Mouse (Mus musculus) neural tube, embryonic 13.5 days (tissue): ENCODE measurements at regions not wholly inside any gene's neighbourhood (a gene's known extent, or its start where the extent isn't known, plus 50 kb on each side); places are given as distances from the start of the nearest gene placed in this dataset.

Source experiments
- ATAC-seq: fragments of 200-750 bp; cut with Nextera tagmentation; 2 replicates; pipeline ENCODE4 v1.8.0; 2017; ENCODE audit warnings: low read depth, mild to moderate bottlenecking, moderate TSS enrichment, moderate library complexity
- H3K27ac ChIP-seq: fragments of 300-500 bp; sonication (generic); replicated peaks from 2 replicates; pipeline ENCODE4 v1.5.1; 2015; ENCODE audit warnings: moderate library complexity, mild to moderate bottlenecking, inconsistent platforms
- H3K27me3 ChIP-seq: fragments of 300-500 bp; sonication (generic); 2 replicates; pipeline ENCODE4 v1.6.1; 2015; ENCODE audit warnings: mild to moderate bottlenecking, inconsistent platforms
- H3K36me3 ChIP-seq: fragments of 300-500 bp; sonication (generic); 2 replicates; pipeline ENCODE4 v1.6.1; 2015; ENCODE audit warnings: mild to moderate bottlenecking, inconsistent platforms
- H3K4me1 ChIP-seq: fragments of 300-500 bp; sonication (generic); replicated peaks from 2 replicates; pipeline ENCODE4 v1.6.1; 2015; ENCODE audit warnings: inconsistent platforms
- H3K4me2 ChIP-seq: fragments of 300-500 bp; sonication (generic); 2 replicates; pipeline ENCODE4 v1.6.1; 2015; ENCODE audit warnings: inconsistent platforms, mild to moderate bottlenecking, moderate library complexity
- H3K4me3 ChIP-seq: fragments of 300-500 bp; sonication (generic); 2 replicates; pipeline ENCODE4 v1.5.1; 2015; ENCODE audit warnings: mild to moderate bottlenecking, inconsistent platforms
- H3K9ac ChIP-seq: fragments of 300-500 bp; sonication (generic); 2 replicates; pipeline ENCODE4 v1.6.1; 2015; ENCODE audit warnings: moderate library complexity, mild to moderate bottlenecking, inconsistent platforms
- H3K9me3 ChIP-seq: fragments of 300-500 bp; sonication (generic); 2 replicates; pipeline ENCODE4 v1.6.1; 2016; ENCODE audit warnings: inconsistent platforms
- WGBS: fragments of 180-500 bp; shearing (Covaris S2); methylation state at CpG from one replicate; pipeline ENCODE4 v1.1.7; 2015; 5-methylcytosine and 5-hydroxymethylcytosine counted together

DNA sequence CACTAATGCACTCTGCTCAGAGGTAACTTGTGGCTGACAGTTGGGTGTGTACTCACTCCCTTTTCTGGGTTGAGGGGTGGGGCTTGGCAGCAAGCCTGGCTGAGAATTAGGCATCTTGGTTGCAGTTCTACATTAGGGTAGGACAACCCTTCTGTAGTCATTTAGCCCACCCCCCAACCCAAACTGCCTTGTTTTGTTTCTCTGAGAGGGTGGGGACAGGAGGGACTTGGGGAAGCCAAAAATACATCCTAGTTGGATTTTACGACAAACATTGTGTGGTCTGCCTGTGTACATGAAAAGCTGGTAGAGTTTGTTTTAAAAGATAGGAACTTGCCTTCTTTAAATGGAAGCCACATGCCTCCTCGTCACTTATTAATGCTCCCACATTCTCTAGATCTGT is 146.8 kb upstream of the Gdnf start:
- no peak overlapping the region for H3K4me3 ChIP-seq
- no peaks in the 10 kb centered on the region for H3K4me1 ChIP-seq
- WGBS: 93% methylated on average over 2 of the region's 2 CpGs
- no peaks in the 10 kb centered on the region for H3K27me3 ChIP-seq
- ATAC-seq: no peak
- no peak overlapping the region for H3K9ac ChIP-seq
- H3K4me2 ChIP-seq: no peak overlapping the region
- no peaks in the 10 kb centered on the region for H3K9me3 ChIP-seq
- no peak overlapping the region for H3K27ac ChIP-seq
- H3K36me3 ChIP-seq: no peaks in the 10 kb centered on the region

- Histone ChIP-seq H3K4me3 (no peak overlapping the region), H3K9ac (no peak overlapping the region), H3K36me3 (no peaks in the 10 kb centered on the region), H3K9me3 (no peaks in the 10 kb centered on the region), H3K4me1 (no peaks in the 10 kb centered on the region), H3K27me3 (no peaks in the 10 kb centered on the region), H3K27ac (no peak overlapping the region), H3K4me2 (no peak overlapping the region)
- no peak for ATAC-seq
- 84% methylated on average over 8 of the region's 8 CpGs for WGBS
Observed at GRCm38 (mm10) chr15:7669631-7670030, 141.0 kb upstream of the Gdnf start.

GRCm38 (mm10) chr15:7676970-7677369 is 133.7 kb upstream of the Gdnf start:
- H3K4me2 ChIP-seq: no peak overlapping the region
- no peaks in the 10 kb centered on the region for H3K4me1 ChIP-seq
- H3K36me3 ChIP-seq: no peaks in the 10 kb centered on the region
- no peak overlapping the region for H3K4me3 ChIP-seq
- ATAC-seq: no peak
- 77% methylated on average over 1 of the region's 1 CpGs for WGBS
- H3K9ac ChIP-seq: no peak overlapping the region
- no peaks in the 10 kb centered on the region for H3K27me3 ChIP-seq
- no peak overlapping the region for H3K27ac ChIP-seq
- H3K9me3 ChIP-seq: no peaks in the 10 kb centered on the region

DNA sequence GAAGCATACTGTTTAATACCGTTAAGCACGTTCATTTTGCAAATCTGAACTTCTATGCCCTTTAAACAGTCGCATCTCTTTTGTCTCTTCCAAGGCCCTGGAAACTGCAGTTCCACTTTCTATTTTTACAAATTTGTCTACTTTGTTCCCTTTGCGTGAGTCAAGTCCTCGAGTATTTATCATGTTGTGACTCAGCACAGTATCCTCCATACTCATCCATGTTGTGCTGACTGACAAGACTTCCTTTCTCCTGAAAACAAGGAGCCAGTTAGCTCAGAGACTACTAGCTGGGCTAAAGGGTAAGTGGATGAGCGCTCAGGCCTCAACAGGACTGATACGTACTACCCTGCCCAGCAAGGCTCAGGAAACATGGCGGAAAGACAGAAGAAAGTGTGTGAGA is 131.9 kb upstream of the Gdnf start:
- Histone ChIP-seq H3K4me2 (no peak overlapping the region), H3K36me3 (no peaks in the 10 kb centered on the region), H3K9me3 (no peaks in the 10 kb centered on the region), H3K4me1 (no peaks in the 10 kb centered on the region), H3K27ac (no peak overlapping the region), H3K27me3 (no peaks in the 10 kb centered on the region), H3K4me3 (no peak overlapping the region), H3K9ac (no peak overlapping the region)
- ATAC-seq: no peak
- WGBS: 94% methylated on average over 8 of the region's 8 CpGs

GRCm38 (mm10) chr15:7681011-7681410 is 129.6 kb upstream of the Gdnf start:
- no peaks in the 10 kb centered on the region for H3K4me1 ChIP-seq
- H3K4me3 ChIP-seq: no peak overlapping the region
- WGBS: 76% methylated on average over 4 of the region's 4 CpGs
- ATAC-seq: no peak
- no peak overlapping the region for H3K4me2 ChIP-seq
- H3K9ac ChIP-seq: no peak overlapping the region
- no peaks in the 10 kb centered on the region for H3K36me3 ChIP-seq
- H3K27ac ChIP-seq: no peak overlapping the region
- H3K27me3 ChIP-seq: no peaks in the 10 kb centered on the region
- H3K9me3 ChIP-seq: no peaks in the 10 kb centered on the region

GRCm38 (mm10) chr15:7683235-7683974 is 127.2 kb upstream of the Gdnf start:
- H3K9ac ChIP-seq: no peak overlapping the region
- H3K4me1 ChIP-seq: no peaks in the 10 kb centered on the region
- ATAC-seq: no peak
- H3K9me3 ChIP-seq: no peaks in the 10 kb centered on the region
- 77% methylated on average over 8 of the region's 8 CpGs for WGBS
- no peaks in the 10 kb centered on the region for H3K27me3 ChIP-seq
- H3K27ac ChIP-seq: no peak overlapping the region
- no peak overlapping the region for H3K4me2 ChIP-seq
- H3K4me3 ChIP-seq: no peak overlapping the region
- no peaks in the 10 kb centered on the region for H3K36me3 ChIP-seq

DNA sequence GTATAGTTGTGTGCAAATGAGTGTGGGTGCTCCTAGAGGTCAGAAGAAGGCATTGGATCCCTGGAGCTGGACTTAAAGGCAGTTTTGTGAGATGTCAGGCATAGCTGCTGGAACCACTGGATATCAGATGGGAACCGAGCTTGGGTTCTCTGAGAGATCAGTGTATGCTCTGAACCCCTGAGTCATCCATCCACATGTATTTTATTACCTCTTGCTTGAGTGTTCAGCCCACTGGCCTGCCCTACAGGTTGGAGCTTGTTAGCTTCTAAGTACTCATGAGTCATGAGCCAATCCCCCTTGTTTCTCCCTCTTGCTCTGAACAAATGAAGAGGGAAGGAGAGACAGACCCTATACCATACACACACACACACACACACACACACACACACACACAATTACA is 119.4 kb upstream of the Gdnf start:
- Histone ChIP-seq H3K9ac (no peak overlapping the region), H3K4me3 (no peak overlapping the region), H3K9me3 (no peaks in the 10 kb centered on the region), H3K4me2 (no peak overlapping the region), H3K36me3 (no peaks in the 10 kb centered on the region), H3K27me3 (no peaks in the 10 kb centered on the region), H3K27ac (no peak overlapping the region), H3K4me1 (no peaks in the 10 kb centered on the region)
- 91% methylated on average over 1 of the region's 1 CpGs for WGBS
- no peak for ATAC-seq

GRCm38 (mm10) chr15:7692096-7692495 is 118.5 kb upstream of the Gdnf start:
- no peaks in the 10 kb centered on the region for H3K27me3 ChIP-seq
- H3K36me3 ChIP-seq: no peaks in the 10 kb centered on the region
- 78% methylated on average over 3 of the region's 3 CpGs for WGBS
- H3K4me2 ChIP-seq: no peak overlapping the region
- H3K9ac ChIP-seq: no peak overlapping the region
- no peaks in the 10 kb centered on the region for H3K4me1 ChIP-seq
- no peak overlapping the region for H3K27ac ChIP-seq
- H3K4me3 ChIP-seq: no peak overlapping the region
- H3K9me3 ChIP-seq: no peaks in the 10 kb centered on the region
- no peak for ATAC-seq

GRCm38 (mm10) chr15:7694037-7694436 is 116.6 kb upstream of the Gdnf start:
- 91% methylated on average over 5 of the region's 5 CpGs for WGBS
- no peak overlapping the region for H3K9ac ChIP-seq
- no peak for ATAC-seq
- no peak overlapping the region for H3K4me2 ChIP-seq
- no peak overlapping the region for H3K4me3 ChIP-seq
- H3K36me3 ChIP-seq: no peaks in the 10 kb centered on the region
- H3K27ac ChIP-seq: no peak overlapping the region
- no peaks in the 10 kb centered on the region for H3K9me3 ChIP-seq
- no peaks in the 10 kb centered on the region for H3K4me1 ChIP-seq
- no peaks in the 10 kb centered on the region for H3K27me3 ChIP-seq

GRCm38 (mm10) chr15:7697724-7698123 is 112.9 kb upstream of the Gdnf start:
- Histone ChIP-seq H3K9me3 (no peaks in the 10 kb centered on the region), H3K9ac (no peak overlapping the region), H3K27me3 (no peaks in the 10 kb centered on the region), H3K36me3 (no peaks in the 10 kb centered on the region), H3K27ac (no peak overlapping the region), H3K4me1 (no peaks in the 10 kb centered on the region), H3K4me2 (no peak overlapping the region), H3K4me3 (no peak overlapping the region)
- no peak for ATAC-seq
- WGBS: 59% methylated on average over 3 of the region's 3 CpGs

DNA sequence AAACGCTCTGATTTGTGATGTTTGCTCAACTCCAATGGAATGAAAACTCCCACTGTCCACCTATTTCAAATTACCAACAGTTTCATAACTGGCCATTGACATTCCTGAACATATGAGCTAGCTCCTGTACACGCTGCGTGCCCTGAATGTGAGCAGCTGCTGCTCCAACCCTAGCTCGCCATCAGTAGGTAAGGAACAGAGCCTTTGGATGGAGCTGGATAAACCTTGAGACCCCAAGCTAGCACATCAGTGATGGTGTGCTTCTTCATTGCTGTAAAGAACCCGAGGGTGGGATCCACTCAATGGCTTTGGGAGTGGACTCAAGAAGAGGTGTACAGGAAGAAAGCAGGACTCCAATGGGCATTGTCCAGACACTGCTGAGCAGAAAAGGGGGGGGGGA is 101.8 kb upstream of the Gdnf start:
- Histone ChIP-seq H3K27ac (no peak overlapping the region), H3K27me3 (no peaks in the 10 kb centered on the region), H3K36me3 (no peaks in the 10 kb centered on the region), H3K9ac (no peak overlapping the region), H3K4me1 (no peaks in the 10 kb centered on the region), H3K4me2 (no peak overlapping the region), H3K9me3 (no peaks in the 10 kb centered on the region), H3K4me3 (no peak overlapping the region)
- WGBS: 87% methylated on average over 5 of the region's 5 CpGs
- no peak for ATAC-seq

- Histone ChIP-seq H3K9me3 (no peaks in the 10 kb centered on the region), H3K4me3 (no peak overlapping the region), H3K9ac (no peak overlapping the region), H3K4me1 (no peaks in the 10 kb centered on the region), H3K27me3 (no peaks in the 10 kb centered on the region), H3K4me2 (no peak overlapping the region), H3K27ac (no peak overlapping the region), H3K36me3 (no peaks in the 10 kb centered on the region)
- ATAC-seq: no peak
- WGBS: 78% methylated on average over 1 of the region's 1 CpGs
Observed at GRCm38 (mm10) chr15:7714641-7715040, 96.0 kb upstream of the Gdnf start.

- WGBS: 78% methylated on average over 1 of the region's 1 CpGs
Observed at GRCm38 (mm10) chr15:7716188-7716587, 94.5 kb upstream of the Gdnf start.

More at GRCm38 (mm10) chr15:7716188-7716587, 94.5 kb upstream of the Gdnf start:
- H3K4me2 ChIP-seq: no peak overlapping the region
- H3K4me1 ChIP-seq: no peaks in the 10 kb centered on the region
- H3K4me3 ChIP-seq: no peak overlapping the region
- H3K36me3 ChIP-seq: no peaks in the 10 kb centered on the region
- no peaks in the 10 kb centered on the region for H3K27me3 ChIP-seq
- H3K27ac ChIP-seq: no peak overlapping the region
- no peak overlapping the region for H3K9ac ChIP-seq
- ATAC-seq: no peak
- no peaks in the 10 kb centered on the region for H3K9me3 ChIP-seq
